Mouse (Mus musculus) myocyte (in vitro differentiated cells): ENCODE measurements around the gene Fkbp11. TPM values are rescaled to one million over a fixed set of nuclear protein-coding genes. Genes with fewer than 3 reads are reported as not detected.

Experiments
- H3K27me3 ChIP-seq: one replicate; pipeline ENCODE4 v1.6.1; 2011; ENCODE audit not compliant: control insufficient read depth, insufficient read depth, insufficient read length
- H3K36me3 ChIP-seq: one replicate; pipeline ENCODE4 v1.6.1; 2011; ENCODE audit not compliant: control insufficient read depth, insufficient read depth
- H3K4me2 ChIP-seq: one replicate; pipeline ENCODE4 v1.6.1; 2011; ENCODE audit warnings: low read depth, control low read depth
- H3K4me3 ChIP-seq: one replicate; pipeline ENCODE4 v1.5.1; 2011; ENCODE audit warnings: mild to moderate bottlenecking, control low read depth, moderate library complexity
- H3K79me2 ChIP-seq: one replicate; pipeline ENCODE4 v1.6.1; 2011; ENCODE audit not compliant: control insufficient read depth, insufficient read depth
- H3ac ChIP-seq: one replicate; pipeline ENCODE4 v1.6.1; 2011; ENCODE audit not compliant: control insufficient read depth, insufficient read length
- CEBPB ChIP-seq: IDR thresholded peaks from 2 replicates; pipeline ENCODE4 v1.6.1; 2011; ENCODE audit warnings: mild to moderate bottlenecking, moderate library complexity; ENCODE audit not compliant: poor library complexity, insufficient read depth, severe bottlenecking
- E2F4 ChIP-seq: IDR thresholded peaks from one replicate; pipeline ENCODE4 v1.6.1; 2011; ENCODE audit warnings: mild to moderate bottlenecking, control low read depth, moderate library complexity; ENCODE audit not compliant: insufficient read depth
- MAX ChIP-seq: IDR thresholded peaks from one replicate; pipeline ENCODE4 v1.6.1; 2011; ENCODE audit warnings: low read depth, mild to moderate bottlenecking, control low read depth
- MYOD1 ChIP-seq, 3 experiments: IDR thresholded peaks; one replicate each; pipeline ENCODE4 v1.6.1; 2011; ENCODE audit warnings: control low read depth in 2 of 3, low read depth in 2 of 3, mild to moderate bottlenecking in 2 of 3, moderate library complexity in 1 of 3; ENCODE audit not compliant: insufficient read length in 2 of 3, control insufficient read depth in 1 of 3
- MYOG ChIP-seq, 3 experiments: IDR thresholded peaks; one replicate each; pipeline ENCODE4 v1.6.1; 2011; ENCODE audit warnings: control low read depth in 2 of 3, low read depth in 2 of 3, mild to moderate bottlenecking in 2 of 3; ENCODE audit not compliant: insufficient read length in 2 of 3, control insufficient read depth in 1 of 3, insufficient read depth in 1 of 3
- POLR2A ChIP-seq: IDR thresholded peaks from one replicate; pipeline ENCODE4 v1.6.1; 2011; ENCODE audit warnings: low read depth, mild to moderate bottlenecking, control low read depth, moderate library complexity; ENCODE audit not compliant: insufficient read length
- POLR2AphosphoS2 ChIP-seq: IDR thresholded peaks from one replicate; pipeline ENCODE4 v1.6.1; 2011; ENCODE audit warnings: low read depth, control low read depth; ENCODE audit not compliant: insufficient read length
- REST ChIP-seq: IDR thresholded peaks from one replicate; pipeline ENCODE4 v1.6.1; 2011; ENCODE audit warnings: mild to moderate bottlenecking, control low read depth, moderate library complexity; ENCODE audit not compliant: insufficient read depth, insufficient read length
- SRF ChIP-seq: IDR thresholded peaks from one replicate; pipeline ENCODE4 v1.6.1; 2011; ENCODE audit warnings: low read depth; ENCODE audit not compliant: control insufficient read depth, insufficient read length
- TCF12 ChIP-seq: IDR thresholded peaks from one replicate; pipeline ENCODE4 v1.6.1; 2011; ENCODE audit warnings: mild to moderate bottlenecking, control low read depth; ENCODE audit not compliant: poor library complexity, insufficient read depth, severe bottlenecking
- TCF3 ChIP-seq: IDR thresholded peaks from one replicate; pipeline ENCODE4 v1.6.1; 2011; ENCODE audit warnings: low read depth, control low read depth; ENCODE audit not compliant: insufficient read length
- USF1 ChIP-seq: IDR thresholded peaks from one replicate; pipeline ENCODE4 v1.6.1; 2011; ENCODE audit warnings: low read depth, mild to moderate bottlenecking, control low read depth, moderate library complexity
- polyA plus RNA-seq: library from polyadenylated mRNA; unstranded; fragments of >200 nt; fragmentation: generic; extraction: Trizol; gene quantifications from one replicate; pipeline ENCODE4 v1.2.1, GENCODE M21; 2012; ENCODE audit warnings: missing spikeins

Gene Fkbp11
- polyA plus RNA-seq, 1 experiment: 52.9 TPM

- Histone ChIP-seq H3ac (no peak overlapping the region), H3K27me3 (peaks cover 19% of the 10 kb centered on the region), H3K79me2 (no peaks in the 10 kb centered on the region), H3K4me2 (no peak overlapping the region), H3K36me3 (no peaks in the 10 kb centered on the region), H3K4me3 (no peak overlapping the region)
- TF ChIP-seq TCF12 (no peak), MYOD1 (IDR thresholded peaks at IDR 0.05; ENCODE audit: control insufficient read depth in 1 of 3, insufficient read length in 2 of 3, low read depth in 2 of 3) (peak in 2 of 3 experiments; percentile 33 to 74), MYOG (IDR thresholded peaks at IDR 0.05; ENCODE audit: control insufficient read depth in 1 of 3, insufficient read depth in 1 of 3, insufficient read length in 2 of 3, low read depth in 2 of 3) (peak; percentile 31 to 88 (median 78)), MAX (no peak), USF1 (no peak)
Observed at GRCm38 (mm10) chr15:98704312-98704711, 23.7 kb downstream of the Fkbp11 start.

GRCm38 (mm10) chr15:98699190-98700105, 28.6 kb downstream of the Fkbp11 start:
- peaks cover 19% of the 10 kb centered on the region for H3K27me3 ChIP-seq
- H3ac ChIP-seq: no peak overlapping the region
- no peaks in the 10 kb centered on the region for H3K79me2 ChIP-seq
- no peaks in the 10 kb centered on the region for H3K36me3 ChIP-seq
- peak overlapping the region; percentile 74 for H3K4me2 ChIP-seq
- no peak overlapping the region for H3K4me3 ChIP-seq
- TF ChIP-seq USF1 (no peak), TCF3 (no peak), MYOG (IDR thresholded peaks at IDR 0.05; ENCODE audit: control insufficient read depth in 1 of 3, insufficient read depth in 1 of 3, insufficient read length in 2 of 3, low read depth in 2 of 3) (peak in 2 of 3 experiments; percentile 26 to 72), MYOD1 (IDR thresholded peaks at IDR 0.05; ENCODE audit: control insufficient read depth in 1 of 3, insufficient read length in 2 of 3, low read depth in 2 of 3) (peak in 2 of 3 experiments; percentile 2 to 35)

DNA sequence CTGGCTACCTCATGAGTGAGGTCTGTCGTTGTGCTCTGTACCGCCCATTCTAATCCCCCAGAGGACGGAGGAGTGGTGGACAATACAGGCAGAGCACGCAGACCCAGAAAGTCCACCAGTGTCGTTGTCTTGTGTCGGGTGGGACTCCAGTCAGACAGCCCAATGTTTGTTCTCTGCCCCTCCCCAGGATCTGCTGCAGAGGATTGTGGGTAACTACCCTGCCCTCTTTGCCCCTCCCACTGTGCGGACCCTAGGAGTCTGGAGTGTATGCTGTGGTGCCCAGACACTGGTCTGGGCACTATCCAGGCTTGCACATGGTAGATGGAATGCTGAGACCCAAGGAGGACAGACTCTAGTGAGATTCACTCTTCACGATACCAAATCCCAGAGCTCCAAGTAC, 31.8 kb downstream of the Fkbp11 start:
- Histone ChIP-seq H3K36me3 (no peaks in the 10 kb centered on the region), H3K4me3 (no peak overlapping the region), H3K4me2 (no peak overlapping the region), H3K79me2 (no peaks in the 10 kb centered on the region), H3ac (no peak overlapping the region), H3K27me3 (peaks cover 18% of the 10 kb centered on the region)
- TF ChIP-seq SRF: no peak
- no peak for TF ChIP-seq TCF3
- no peak for TF ChIP-seq USF1
- no peak for TF ChIP-seq REST
- no peak for TF ChIP-seq POLR2AphosphoS2
- no peak for TF ChIP-seq CEBPB
- no peak for TF ChIP-seq POLR2A
- TF ChIP-seq MAX: no peak
- no peak for TF ChIP-seq TCF12
- TF ChIP-seq E2F4: no peak
- no peak for TF ChIP-seq MYOD1 (IDR thresholded peaks at IDR 0.05; ENCODE audit: control insufficient read depth in 1 of 3, insufficient read length in 2 of 3, low read depth in 2 of 3)
- no peak for TF ChIP-seq MYOG (IDR thresholded peaks at IDR 0.05; ENCODE audit: control insufficient read depth in 1 of 3, insufficient read depth in 1 of 3, insufficient read length in 2 of 3, low read depth in 2 of 3)

GRCm38 (mm10) chr15:98695726-98696125, 32.3 kb downstream of the Fkbp11 start:
- Histone ChIP-seq H3ac (no peak overlapping the region), H3K79me2 (no peaks in the 10 kb centered on the region), H3K4me2 (no peak overlapping the region), H3K4me3 (no peak overlapping the region), H3K36me3 (no peaks in the 10 kb centered on the region), H3K27me3 (peaks cover 13% of the 10 kb centered on the region)
- TF ChIP-seq SRF: no peak
- TF ChIP-seq TCF12: no peak
- no peak for TF ChIP-seq MYOD1 (IDR thresholded peaks at IDR 0.05; ENCODE audit: control insufficient read depth in 1 of 3, insufficient read length in 2 of 3, low read depth in 2 of 3)
- no peak for TF ChIP-seq POLR2A
- TF ChIP-seq TCF3: no peak
- no peak for TF ChIP-seq E2F4
- TF ChIP-seq POLR2AphosphoS2: no peak

GRCm38 (mm10) chr15:98692171-98692715, 35.8 kb downstream of the Fkbp11 start:
- Histone ChIP-seq H3K36me3 (no peaks in the 10 kb centered on the region), H3K27me3 (no peaks in the 10 kb centered on the region), H3K4me3 (no peak overlapping the region), H3K79me2 (no peaks in the 10 kb centered on the region), H3K4me2 (peak overlapping the region; percentile 59), H3ac (no peak overlapping the region)
- TF ChIP-seq REST: no peak
- TF ChIP-seq MAX: no peak
- no peak for TF ChIP-seq E2F4
- TF ChIP-seq POLR2A: no peak
- TF ChIP-seq USF1: no peak
- no peak for TF ChIP-seq TCF12
- no peak for TF ChIP-seq MYOD1 (IDR thresholded peaks at IDR 0.05; ENCODE audit: control insufficient read depth in 1 of 3, insufficient read length in 2 of 3, low read depth in 2 of 3)
- no peak for TF ChIP-seq MYOG (IDR thresholded peaks at IDR 0.05; ENCODE audit: control insufficient read depth in 1 of 3, insufficient read depth in 1 of 3, insufficient read length in 2 of 3, low read depth in 2 of 3)
- TF ChIP-seq SRF: no peak
- no peak for TF ChIP-seq TCF3
- TF ChIP-seq POLR2AphosphoS2: no peak
- TF ChIP-seq CEBPB: no peak
